Mouse (Mus musculus) MEL (cell line): ENCODE data around the gene 2410004B18Rik. TPM values are rescaled to one million over a fixed set of nuclear protein-coding genes. Genes with fewer than 3 reads are reported as not detected.
"Not testable (repeated sequence)": the region's sequence is repeated elsewhere in the genome, so short reads cannot be mapped to it uniquely, and the experiment has no call there.

Experiments used
- DNase-seq: peaks from one replicate; pipeline ENCODE4 v3.0.0; 2011; ENCODE audit warnings: low read depth, low spot score
- H3K27ac ChIP-seq: 2 replicates; pipeline ENCODE4 v1.5.1; 2012; ENCODE audit warnings: low read depth, mild to moderate bottlenecking, control low read depth, low read length, moderate library complexity; ENCODE audit not compliant: control insufficient read depth
- H3K27me3 ChIP-seq, 2 experiments: fragments of 150-350 bp in 1 of 2; sonication (generic) in 1 of 2; 2 replicates each; pipeline ENCODE4 v1.6.1; 2012; ENCODE audit warnings: low read length in 2 of 2, mild to moderate bottlenecking in 2 of 2, improper control_type of control experiment in 1 of 2, moderate library complexity in 1 of 2; ENCODE audit not compliant: insufficient read depth in 2 of 2, control insufficient read depth in 1 of 2
- H3K36me3 ChIP-seq, 2 experiments: 2 replicates each; pipeline ENCODE4 v1.6.1; 2012 to 2014; ENCODE audit warnings: low read length in 2 of 2, improper control_type of control experiment in 1 of 2, inconsistent platforms in 1 of 2, mild to moderate bottlenecking in 1 of 2; ENCODE audit not compliant: insufficient read depth in 2 of 2, control insufficient read depth in 1 of 2
- H3K4me1 ChIP-seq, 2 experiments: fragments of 150-350 bp in 1 of 2; sonication (generic) in 1 of 2; 2 replicates each; pipeline ENCODE4 v1.6.1; 2012; ENCODE audit warnings: low read length in 2 of 2, improper control_type of control experiment in 1 of 2, mild to moderate bottlenecking in 1 of 2; ENCODE audit not compliant: insufficient read depth in 2 of 2, control insufficient read depth in 1 of 2
- H3K4me3 ChIP-seq, 2 experiments: fragments of 150-350 bp in 1 of 2; sonication (generic) in 1 of 2; 2 replicates each; pipeline ENCODE4 v1.5.1; 2012; ENCODE audit warnings: low read depth in 2 of 2, low read length in 2 of 2, mild to moderate bottlenecking in 2 of 2, moderate library complexity in 2 of 2, control low read depth in 1 of 2, improper control_type of control experiment in 1 of 2; ENCODE audit not compliant: control insufficient read depth in 1 of 2, insufficient read depth in 1 of 2
- H3K79me2 ChIP-seq: 2 replicates; pipeline ENCODE4 v1.6.1; 2012; ENCODE audit warnings: mild to moderate bottlenecking, low read length, moderate library complexity; ENCODE audit not compliant: control insufficient read depth, poor library complexity, insufficient read depth
- H3K9ac ChIP-seq: 2 replicates; pipeline ENCODE4 v1.6.1; 2012; ENCODE audit warnings: low read depth, mild to moderate bottlenecking, control low read depth, low read length, moderate library complexity; ENCODE audit not compliant: control insufficient read depth, poor library complexity, severe bottlenecking
- H3K9me3 ChIP-seq: fragments of 150-350 bp; sonication (generic); replicated peaks from 2 replicates; pipeline ENCODE4 v1.6.1; 2012; ENCODE audit warnings: mild to moderate bottlenecking, low read length, improper control_type of control experiment, moderate library complexity; ENCODE audit not compliant: insufficient read depth
- CHD1 ChIP-seq: IDR thresholded peaks from 2 replicates; pipeline ENCODE4 v1.6.1; 2012; ENCODE audit warnings: low read depth, mild to moderate bottlenecking, inconsistent platforms, low read length, improper control_type of control experiment
- CTCF ChIP-seq, 3 experiments: IDR thresholded peaks in 2 of 3; conservative IDR thresholded peaks in 1 of 3; 2 replicates each; pipeline ENCODE4 v1.5.1; 2011 to 2012; ENCODE audit warnings: low read length in 3 of 3, low read depth in 2 of 3, mild to moderate bottlenecking in 2 of 3, improper control_type of control experiment in 1 of 3, inconsistent platforms in 1 of 3, mixed read lengths in 1 of 3, moderate library complexity in 1 of 3; ENCODE audit not compliant: control insufficient read depth in 1 of 3, insufficient read depth in 1 of 3, poor library complexity in 1 of 3, severe bottlenecking in 1 of 3
- E2F4 ChIP-seq: IDR thresholded peaks from 2 replicates; pipeline ENCODE4 v1.6.1; 2011; ENCODE audit warnings: low read depth, low read length, improper control_type of control experiment, borderline replicate concordance
- JUND ChIP-seq: IDR thresholded peaks from 2 replicates; pipeline ENCODE4 v1.6.1; 2011; ENCODE audit warnings: low read depth, mild to moderate bottlenecking, improper control_type of control experiment, low read length
- MAX ChIP-seq: IDR thresholded peaks from 2 replicates; pipeline ENCODE4 v1.6.1; 2011; ENCODE audit warnings: low read length, improper control_type of control experiment
- MXI1 ChIP-seq: IDR thresholded peaks from 2 replicates; pipeline ENCODE4 v1.6.1; 2011; ENCODE audit warnings: mild to moderate bottlenecking, low read depth, low read length, improper control_type of control experiment
- MYB ChIP-seq: IDR thresholded peaks from 2 replicates; pipeline ENCODE4 v1.6.1; 2011; ENCODE audit warnings: mild to moderate bottlenecking, low read depth, low read length, improper control_type of control experiment
- NELFE ChIP-seq: IDR thresholded peaks from 2 replicates; pipeline ENCODE4 v1.6.1; 2011; ENCODE audit warnings: low read depth, low read length, improper control_type of control experiment
- NRF1 ChIP-seq: IDR thresholded peaks from 2 replicates; pipeline ENCODE4 v1.6.1; 2014; ENCODE audit warnings: low read depth, mild to moderate bottlenecking, inconsistent platforms, low read length, improper control_type of control experiment, moderate library complexity; ENCODE audit not compliant: poor library complexity, insufficient read depth, severe bottlenecking
- POLR2AphosphoS2 ChIP-seq: IDR thresholded peaks from 2 replicates; pipeline ENCODE4 v1.6.1; 2011; ENCODE audit warnings: low read length, improper control_type of control experiment
- POLR2AphosphoS5 ChIP-seq: IDR thresholded peaks from 2 replicates; pipeline ENCODE4 v1.6.1; 2012; ENCODE audit warnings: low read depth, borderline replicate concordance, mild to moderate bottlenecking, inconsistent platforms, low read length, moderate library complexity, mixed read lengths
- RCOR1 ChIP-seq: IDR thresholded peaks from 2 replicates; pipeline ENCODE4 v1.6.1; 2012; ENCODE audit warnings: low read depth, mild to moderate bottlenecking, inconsistent platforms, low read length, improper control_type of control experiment
- SMC3 ChIP-seq: IDR thresholded peaks from 2 replicates; pipeline ENCODE4 v1.6.1; 2011; ENCODE audit warnings: low read depth, low read length, improper control_type of control experiment
- TAL1 ChIP-seq: IDR thresholded peaks from 2 replicates; pipeline ENCODE4 v1.6.1; 2012; ENCODE audit warnings: mild to moderate bottlenecking, inconsistent platforms, low read length, moderate library complexity, mixed read lengths
- TCF12 ChIP-seq: IDR thresholded peaks from 2 replicates; pipeline ENCODE4 v1.6.1; 2014; ENCODE audit warnings: low read depth, mild to moderate bottlenecking, inconsistent platforms, low read length, improper control_type of control experiment, moderate library complexity
- UBTF ChIP-seq: IDR thresholded peaks from 2 replicates; pipeline ENCODE4 v1.6.1; 2012; ENCODE audit warnings: low read depth, mild to moderate bottlenecking, inconsistent platforms, low read length, improper control_type of control experiment, moderate library complexity, borderline replicate concordance; ENCODE audit not compliant: insufficient read depth
- USF1 ChIP-seq: IDR thresholded peaks from 2 replicates; pipeline ENCODE4 v1.6.1; 2014; ENCODE audit warnings: low read depth, mild to moderate bottlenecking, inconsistent platforms, low read length, improper control_type of control experiment, moderate library complexity
- ZC3H11A ChIP-seq: IDR thresholded peaks from 2 replicates; pipeline ENCODE4 v1.6.1; 2012; ENCODE audit warnings: low read depth, mild to moderate bottlenecking, inconsistent platforms, low read length, improper control_type of control experiment
- ZKSCAN1 ChIP-seq: IDR thresholded peaks from 2 replicates; pipeline ENCODE4 v1.6.1; 2012; ENCODE audit warnings: low read depth, mild to moderate bottlenecking, inconsistent platforms, low read length, improper control_type of control experiment, moderate library complexity
- ZNF384 ChIP-seq: IDR thresholded peaks from 2 replicates; pipeline ENCODE4 v1.6.1; 2012; ENCODE audit warnings: low read depth, mild to moderate bottlenecking, inconsistent platforms, low read length, improper control_type of control experiment
- polyA plus RNA-seq, 2 experiments: library from polyadenylated mRNA; stranded (reverse) in 1 of 2; unstranded in 1 of 2; fragments of >175 nt in 1 of 2; fragments of >200 nt in 1 of 2; gene quantifications; 2 replicates each; pipeline versions ENCODE4 v1.2.1 to v1.2.4; 2012; ENCODE audit warnings: low replicate concordance in 2 of 2, low read depth in 1 of 2; ENCODE audit not compliant: insufficient read length in 2 of 2, insufficient read depth in 1 of 2, missing spikeins in 1 of 2
- total RNA-seq: library from RNA; depleted of rRNA; stranded (reverse); fragments of 300-350 nt; gene quantifications from 2 replicates; pipeline ENCODE4 v1.2.3, GENCODE M21; 2012

The 2410004B18Rik gene
- total and polyA plus RNA-seq, 3 experiments: 32.3 to 42.3 TPM; not detected in 1

DNA sequence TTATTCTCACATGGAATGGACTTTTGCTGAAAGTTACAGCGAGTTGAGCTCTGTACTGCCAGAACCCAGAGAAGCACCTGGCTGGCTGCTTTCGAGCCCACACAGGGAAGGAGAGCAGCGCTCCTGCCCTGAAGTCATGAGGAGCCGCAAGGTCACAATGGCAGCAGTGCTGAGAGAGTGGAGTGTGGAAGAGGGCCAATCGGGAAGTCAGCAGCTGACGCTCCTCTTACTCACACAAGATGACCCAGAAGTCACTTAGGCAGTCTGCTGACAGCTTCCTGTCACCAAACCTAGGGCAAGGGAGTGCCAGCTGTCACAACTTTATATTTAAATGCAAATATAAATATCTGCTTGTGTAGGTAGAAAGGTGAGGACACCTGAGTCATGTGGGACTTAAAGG, 24.6 kb upstream of the 2410004B18Rik start:
- Histone ChIP-seq H3K9me3 (no peaks in the 10 kb centered on the region), H3K79me2 (no peaks in the 10 kb centered on the region), H3K36me3 (no peaks in the 10 kb centered on the region), H3K4me3 (no peak overlapping the region), H3K27ac (no peak overlapping the region), H3K9ac (no peak overlapping the region), H3K4me1 (no peaks in the 10 kb centered on the region), H3K27me3 (no peaks in the 10 kb centered on the region)
- no peak for DNase-seq
- TF ChIP-seq USF1 (no peak), ZKSCAN1 (no peak), POLR2AphosphoS5 (no peak), MAX (no peak), POLR2AphosphoS2 (no peak), CTCF (IDR thresholded peaks at IDR 0.05 in 2 of 3, conservative IDR thresholded peaks at IDR 0.05 in 1 of 3; ENCODE audit: control insufficient read depth in 1 of 3, insufficient read depth in 1 of 3, low read depth in 2 of 3, low read length in 3 of 3, poor library complexity in 1 of 3, severe bottlenecking in 1 of 3) (no peak), ZC3H11A (no peak), ZNF384 (no peak), TCF12 (no peak), CHD1 (no peak), RCOR1 (no peak), MXI1 (no peak), TAL1 (no peak), SMC3 (no peak), MYB (no peak)

- DNase-seq, H3K27ac ChIP-seq, H3K27me3 ChIP-seq, H3K9me3 ChIP-seq, H3K4me1 ChIP-seq, H3K36me3 ChIP-seq, H3K9ac ChIP-seq, H3K79me2 ChIP-seq, H3K4me3 ChIP-seq: not testable (repeated sequence)
These were observed 23.9 kb upstream of the 2410004B18Rik start for GRCm38 (mm10) chr3:145913942-145914341.

- Histone ChIP-seq H3K79me2 (no peaks in the 10 kb centered on the region), H3K9ac (no peak overlapping the region), H3K27me3 (no peaks in the 10 kb centered on the region), H3K36me3 (no peaks in the 10 kb centered on the region; a peak in 1 of 4 replicates), H3K27ac (no peak overlapping the region), H3K4me3 (no peak overlapping the region), H3K4me1 (no peaks in the 10 kb centered on the region; a peak in 1 of 4 replicates), H3K9me3 (no peaks in the 10 kb centered on the region)
- TF ChIP-seq MYB (no peak), NRF1 (no peak), JUND (no peak), UBTF (no peak), E2F4 (no peak), NELFE (no peak)
- DNase-seq: no peak
These were observed 21.4 kb upstream of the 2410004B18Rik start for GRCm38 (mm10) chr3:145916374-145916773.
